Comparison of ENCODE assay signal across 29 mouse cellular contexts in genomic region chr5:73538586-73539298, GRCm38 (mm10). TPM values are rescaled to one million over a fixed set of nuclear protein-coding genes. Genes with fewer than 3 reads are reported as not detected.
A peak's percentile ranks its signal among the peaks of the same experiment; 100 is the strongest.
DNase-seq lines count a peak whose midpoint lies in the region; ATAC-seq and TF ChIP-seq lines count a peak whose summit lies in the region.
"Had no signal": no experiment of that assay in that cellular context is flagged by ENCODE, and none has a peak within 500 bp of the region (broad histone marks: within the 10 kb centered on the region; RNA-seq: fewer than 3 reads in every experiment).

No protein-coding gene starts in this region.

- 0 out of 2 replicates have a peak overlapping the region, but pooled peaks have one; percentile 19 for H3K27ac ChIP-seq in forebrain, embryonic 12.5 days
- no peak overlapping the region for H3K27ac ChIP-seq in forebrain, embryonic 15.5 days (replicated peaks)
- peak overlapping the region; percentile 82 for H3K27ac ChIP-seq in stomach, postnatal 0 days (replicated peaks)
- H3K27ac ChIP-seq: embryonic facial prominence, embryonic 13.5 days; forebrain, embryonic 10.5 days; heart, embryonic 15.5 days; hindbrain, embryonic 12.5 days; hindbrain, postnatal 0 days; limb, embryonic 13.5 days; liver, embryonic 13.5 days; midbrain, embryonic 15.5 days; neural tube, embryonic 15.5 days; stomach, embryonic 15.5 days had no signal

- TF ChIP-seq CTCF in stomach, postnatal 0 days (IDR thresholded peaks at IDR 0.05; ENCODE audit: low read depth) = no peak

- H3K4me1 ChIP-seq in forebrain, embryonic 12.5 days = no peaks in the 10 kb centered on the region
- no peaks in the 10 kb centered on the region for H3K4me1 ChIP-seq in forebrain, embryonic 15.5 days
- H3K4me1 ChIP-seq in stomach, postnatal 0 days (replicated peaks; ENCODE audit: control insufficient read depth, insufficient read depth) = no peaks in the 10 kb centered on the region
- H3K4me1 ChIP-seq: forebrain, embryonic 10.5 days; heart, embryonic 15.5 days; hindbrain, embryonic 12.5 days; liver, embryonic 13.5 days; midbrain, embryonic 15.5 days had no signal

- no peak overlapping the region for H3K9ac ChIP-seq in forebrain, embryonic 12.5 days
- H3K9ac ChIP-seq in forebrain, embryonic 15.5 days (replicated peaks) = no peak overlapping the region
- H3K9ac ChIP-seq in stomach, postnatal 0 days (ENCODE audit: low read length) = no peak overlapping the region
- H3K9ac ChIP-seq: embryonic facial prominence, embryonic 13.5 days; forebrain, postnatal 0 days; heart, embryonic 15.5 days; hindbrain, embryonic 12.5 days; limb, embryonic 13.5 days; liver, embryonic 13.5 days; midbrain, embryonic 15.5 days; neural tube, embryonic 15.5 days; stomach, embryonic 15.5 days had no signal

- 90% methylated on average over 11 of the region's 11 CpGs for WGBS in forebrain, embryonic 12.5 days
- 92% methylated on average over 11 of the region's 11 CpGs for WGBS in forebrain, embryonic 15.5 days
- 77% methylated on average over 11 of the region's 11 CpGs for WGBS in stomach, postnatal 0 days

- H3K9me3 ChIP-seq in forebrain, embryonic 12.5 days = no peaks in the 10 kb centered on the region
- H3K9me3 ChIP-seq in forebrain, embryonic 15.5 days = no peaks in the 10 kb centered on the region
- no peaks in the 10 kb centered on the region for H3K9me3 ChIP-seq in stomach, postnatal 0 days (ENCODE audit: control insufficient read depth, low read length)
- H3K9me3 ChIP-seq: embryonic facial prominence, embryonic 13.5 days; forebrain, embryonic 10.5 days; heart, embryonic 15.5 days; hindbrain, embryonic 12.5 days; limb, embryonic 13.5 days; liver, embryonic 13.5 days; midbrain, embryonic 15.5 days; neural tube, embryonic 15.5 days; stomach, embryonic 15.5 days had no signal

- H3K27me3 ChIP-seq in forebrain, embryonic 12.5 days = no peaks in the 10 kb centered on the region
- no peaks in the 10 kb centered on the region for H3K27me3 ChIP-seq in forebrain, embryonic 15.5 days
- H3K27me3 ChIP-seq in stomach, postnatal 0 days (ENCODE audit: control insufficient read depth, insufficient read depth, low read length) = no peaks in the 10 kb centered on the region
- H3K27me3 ChIP-seq: embryonic facial prominence, embryonic 13.5 days; heart, embryonic 15.5 days; hindbrain, embryonic 12.5 days; limb, embryonic 13.5 days; liver, embryonic 13.5 days; midbrain, embryonic 15.5 days; neural tube, embryonic 15.5 days; stomach, embryonic 15.5 days had no signal

- no peak overlapping the region for H3K4me3 ChIP-seq in forebrain, embryonic 12.5 days (replicated peaks)
- H3K4me3 ChIP-seq in forebrain, embryonic 15.5 days = no peak overlapping the region
- no peak overlapping the region for H3K4me3 ChIP-seq in stomach, postnatal 0 days (ENCODE audit: low read depth, low read length)
- H3K4me3 ChIP-seq: embryonic facial prominence, embryonic 13.5 days; forebrain, embryonic 10.5 days; heart, embryonic 15.5 days; hindbrain, embryonic 12.5 days; layer of hippocampus, adult 2 months; limb, embryonic 13.5 days; liver, embryonic 13.5 days; midbrain, embryonic 15.5 days; neural tube, embryonic 15.5 days; stomach, embryonic 15.5 days had no signal

- ATAC-seq in forebrain, embryonic 12.5 days (ENCODE audit: low FRiP score) = no peak
- no peak for ATAC-seq in forebrain, embryonic 15.5 days (replicated peaks)
- peak; percentile 90 for ATAC-seq in stomach, postnatal 0 days (ENCODE audit: low FRiP score, low TSS enrichment)
- no peak for ATAC-seq in megakaryocyte progenitor cell, adult 5-6 weeks (replicated peaks; ENCODE audit: poor library complexity)
- ATAC-seq: CD4-positive, CD25-positive, alpha-beta regulatory T cell, adult 4 months; forebrain, postnatal 0 days; hindbrain, postnatal 0 days; midbrain, embryonic 15.5 days had no signal

- H3K36me3 ChIP-seq in forebrain, embryonic 12.5 days (replicated peaks) = peaks cover 43% of the 10 kb centered on the region
- H3K36me3 ChIP-seq in forebrain, embryonic 15.5 days = peaks cover 21% of the 10 kb centered on the region; the same call in 1 of the 2 replicates
- H3K36me3 ChIP-seq in stomach, postnatal 0 days (ENCODE audit: control insufficient read depth, insufficient read depth, low read length) = no peaks in the 10 kb centered on the region; the same call in 1 of the 2 replicates
- H3K36me3 ChIP-seq: liver, embryonic 13.5 days had no signal

- no peak overlapping the region for H3K4me2 ChIP-seq in forebrain, embryonic 12.5 days
- H3K4me2 ChIP-seq in forebrain, embryonic 15.5 days (replicated peaks) = no peak overlapping the region
- no peak overlapping the region for H3K4me2 ChIP-seq in stomach, postnatal 0 days (replicated peaks; ENCODE audit: low read depth)
- H3K4me2 ChIP-seq: embryonic facial prominence, embryonic 13.5 days; heart, embryonic 15.5 days; hindbrain, embryonic 12.5 days; limb, embryonic 13.5 days; liver, embryonic 13.5 days; midbrain, embryonic 15.5 days; neural tube, embryonic 15.5 days; stomach, embryonic 15.5 days had no signal

- TF ChIP-seq EP300 in stomach, postnatal 0 days (optimal IDR thresholded peaks at IDR 0.05) = no peak

- peak; percentile 77 for DNase-seq in kidney, adult 9 months
- no peak for DNase-seq in kidney, adult 18-20 months
- peak; percentile 61 for DNase-seq in 416B (ENCODE audit: low read depth)
- DNase-seq in stomach, postnatal 0 days (ENCODE audit: low spot score) = peak; percentile 61
- DNase-seq: adrenal gland, postnatal 36 days; cerebellum, adult 18-20 months; cerebellum, postnatal 10 days; forebrain, postnatal 0 days; liver, embryonic 13.5 days; lung, adult 18-20 months; lung, postnatal 4 days; retina, postnatal 1 day; right cerebral cortex, postnatal 14 days; thymus, adult 18-20 months; thymus, postnatal 25 days had no signal

RNA-seq across cellular contexts. Expression of gene Dcun1d4, which starts 57.9 kb away (rescaled TPM):
- polyA plus RNA-seq in forebrain, embryonic 12.5 days (2016; fragmentation: Nextera tagmentation; extraction: Ambion mirVana) = 59.4 and 60.9 TPM in 2 replicates
- polyA plus RNA-seq in forebrain, embryonic 15.5 days (2015; fragmentation: Nextera tagmentation; extraction: Ambion mirVana) = 41.5 and 45.3 TPM in 2 replicates
- 10.6 and 10.8 TPM in 2 replicates for polyA plus RNA-seq in stomach, postnatal 0 days (2015; fragmentation: Nextera tagmentation; extraction: Ambion mirVana)
- total RNA-seq in megakaryocyte progenitor cell, adult 5-6 weeks (2015) = 3.5 and 11.1 TPM in 2 replicates
- 6.6 and 19.9 TPM in 2 replicates for total RNA-seq in megakaryocyte progenitor cell, adult 5-6 weeks (2017)
